Mouse (Mus musculus) forebrain, embryonic 16.5 days (tissue): Measurements from ENCODE around the gene Ints11. TPM values are rescaled to one million over a fixed set of nuclear protein-coding genes. Genes with fewer than 3 reads are reported as not detected.
A peak's percentile ranks its signal among the peaks of the same experiment; 100 is the strongest.

Source experiments
- ATAC-seq: fragments of 200-750 bp; cut with Nextera tagmentation; 2 replicates; pipeline ENCODE4 v1.8.0; 2017; ENCODE audit warnings: mild to moderate bottlenecking, moderate library complexity
- H3K27ac ChIP-seq: fragments of 300-500 bp; sonication (generic); 2 replicates; pipeline ENCODE4 v1.5.1; 2014; ENCODE audit warnings: low read length, control low read depth
- H3K27me3 ChIP-seq: fragments of 300-500 bp; sonication (generic); replicated peaks from 2 replicates; pipeline ENCODE4 v1.6.1; 2014; ENCODE audit warnings: low read length; ENCODE audit not compliant: control insufficient read depth, insufficient read depth
- H3K36me3 ChIP-seq: fragments of 300-500 bp; sonication (generic); 2 replicates; pipeline ENCODE4 v1.6.1; 2014; ENCODE audit not compliant: control insufficient read depth, insufficient read depth
- H3K4me1 ChIP-seq: fragments of 300-500 bp; sonication (generic); replicated peaks from 2 replicates; pipeline ENCODE4 v1.6.1; 2014; ENCODE audit warnings: low read length; ENCODE audit not compliant: control insufficient read depth, insufficient read depth
- H3K4me2 ChIP-seq: fragments of 300-500 bp; sonication (generic); 2 replicates; pipeline ENCODE4 v1.6.1; 2014; ENCODE audit warnings: mild to moderate bottlenecking, low read length, control low read depth
- H3K4me3 ChIP-seq: fragments of 300-500 bp; sonication (generic); replicated peaks from 2 replicates; pipeline ENCODE4 v1.5.1; 2014; ENCODE audit warnings: mild to moderate bottlenecking, low read length, control low read depth
- H3K9ac ChIP-seq: fragments of 300-500 bp; sonication (generic); replicated peaks from 2 replicates; pipeline ENCODE4 v1.6.1; 2014; ENCODE audit warnings: low read depth, low read length, control low read depth
- H3K9me3 ChIP-seq: fragments of 300-500 bp; sonication (generic); 2 replicates; pipeline ENCODE4 v1.6.1; 2016; ENCODE audit warnings: low read length; ENCODE audit not compliant: control insufficient read depth
- WGBS: fragments of 180-500 bp; shearing (Covaris S2); extraction: QIAGEN DNeasy Blood & Tissue Kit; methylation state at CpG from one replicate; pipeline ENCODE4 v1.1.7; 2014; 5-methylcytosine and 5-hydroxymethylcytosine counted together
- polyA plus RNA-seq: library from polyadenylated mRNA; unstranded; fragments of >200 nt; fragmentation: Nextera tagmentation; extraction: Ambion mirVana; gene quantifications from 2 replicates; pipeline ENCODE4 v1.2.1, GENCODE M21; 2015

Gene Ints11
- polyA plus RNA-seq, 1 experiment from 2014 or later = 100 TPM

DNA sequence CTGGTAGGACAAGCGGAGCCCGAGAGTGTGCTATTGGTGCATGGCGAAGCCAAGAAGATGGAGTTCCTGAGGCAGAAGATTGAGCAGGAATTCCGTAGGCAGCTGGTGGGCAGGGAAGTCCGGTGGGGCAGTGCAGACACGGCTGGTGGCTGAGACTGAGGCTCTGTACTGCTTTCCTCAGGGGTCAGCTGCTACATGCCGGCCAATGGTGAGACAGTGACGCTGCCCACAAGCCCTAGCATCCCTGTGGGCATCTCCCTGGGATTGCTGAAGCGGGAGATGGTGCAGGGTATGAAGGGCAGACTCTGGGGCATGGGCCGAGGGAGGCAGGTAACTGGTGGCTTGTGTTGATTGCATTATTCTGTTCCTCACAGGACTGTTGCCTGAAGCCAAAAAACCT, 18.3 kb downstream of the Ints11 start:
- Histone ChIP-seq H3K4me1 (peaks cover 16% of the 10 kb centered on the region), H3K9ac (no peak overlapping the region), H3K36me3 (peaks cover 23% of the 10 kb centered on the region), H3K27me3 (no peaks in the 10 kb centered on the region), H3K4me3 (no peak overlapping the region), H3K9me3 (no peaks in the 10 kb centered on the region), H3K27ac (no peak overlapping the region), H3K4me2 (no peak overlapping the region)
- WGBS = 90% methylated on average over 10 of the region's 10 CpGs
- no peak for ATAC-seq

GRCm38 (mm10) chr4:155888181-155888580, 18.8 kb downstream of the Ints11 start:
- Histone ChIP-seq H3K27ac (no peak overlapping the region), H3K9ac (no peak overlapping the region), H3K36me3 (peaks cover 23% of the 10 kb centered on the region), H3K27me3 (no peaks in the 10 kb centered on the region), H3K4me2 (no peak overlapping the region), H3K4me3 (no peak overlapping the region), H3K4me1 (peaks cover 21% of the 10 kb centered on the region), H3K9me3 (no peaks in the 10 kb centered on the region)
- 93% methylated on average over 9 of the region's 9 CpGs for WGBS
- ATAC-seq = no peak

GRCm38 (mm10) chr4:155889316-155889715, 20.0 kb downstream of the Ints11 start:
- H3K36me3 ChIP-seq = peaks cover 23% of the 10 kb centered on the region

GRCm38 (mm10) chr4:155891011-155891471, 21.7 kb downstream of the Ints11 start:
- ATAC-seq = no peak

More at GRCm38 (mm10) chr4:155889316-155889715, 20.0 kb downstream of the Ints11 start:
- WGBS = 85% methylated on average over 5 of the region's 5 CpGs
- H3K27ac ChIP-seq = no peak overlapping the region
- no peak overlapping the region for H3K9ac ChIP-seq
- no peak overlapping the region for H3K4me2 ChIP-seq
- no peaks in the 10 kb centered on the region for H3K27me3 ChIP-seq
- H3K4me3 ChIP-seq = no peak overlapping the region
- peaks cover 32% of the 10 kb centered on the region for H3K4me1 ChIP-seq
- no peak for ATAC-seq
- no peaks in the 10 kb centered on the region for H3K9me3 ChIP-seq

DNA sequence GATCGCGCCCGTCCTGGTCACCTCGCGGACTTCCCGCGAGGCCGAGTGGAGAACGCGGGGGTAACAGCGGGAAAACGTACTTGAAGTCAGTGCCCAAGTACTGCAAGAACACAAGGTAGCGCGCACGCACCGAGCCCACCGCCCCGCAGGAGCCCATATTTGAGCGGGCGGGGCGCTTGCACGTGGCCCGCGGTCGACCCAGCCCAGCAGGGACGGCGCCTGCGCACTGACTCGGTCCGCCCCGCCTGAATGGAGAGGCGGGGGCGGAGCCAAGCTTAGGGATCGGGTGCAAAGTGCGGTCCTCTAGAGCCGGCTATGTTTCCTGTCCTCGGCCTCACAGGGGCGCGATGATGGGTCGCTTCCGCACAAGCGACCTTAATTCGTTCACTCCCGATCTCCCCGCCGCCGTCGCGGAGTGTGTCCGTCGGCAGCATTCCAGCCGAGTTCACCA, 22.2 kb downstream of the Ints11 start, which contains the start of the genes Pusl1 and Acap3:
Pusl1 (minus strand) TSS at position 231 of the 451 bp plus-strand sequence.
Acap3 (plus strand) TSS at position 272 of the 451 bp plus-strand sequence.
- Histone ChIP-seq H3K9ac (peak within 1 kb of the TSS; percentile 97), H3K4me2 (peak within 1 kb of the TSS; percentile 98), H3K4me1 (peaks cover 48% of the 10 kb centered on the region), H3K27ac (peak within 1 kb of the TSS; percentile 100), H3K27me3 (no peaks in the 10 kb centered on the region), H3K36me3 (peaks cover 16% of the 10 kb centered on the region), H3K9me3 (no peaks in the 10 kb centered on the region), H3K4me3 (peak within 1 kb of the TSS; percentile 98)
- WGBS = under 1% methylated on average over 52 of the region's 52 CpGs
- peak; percentile 84 for ATAC-seq

More at GRCm38 (mm10) chr4:155891011-155891471, 21.7 kb downstream of the Ints11 start:
- Histone ChIP-seq H3K4me1 (peaks cover 48% of the 10 kb centered on the region), H3K9me3 (no peaks in the 10 kb centered on the region), H3K4me2 (peak overlapping the region; percentile 98), H3K27me3 (no peaks in the 10 kb centered on the region), H3K36me3 (peaks cover 13% of the 10 kb centered on the region), H3K4me3 (peak overlapping the region; percentile 98), H3K27ac (peak overlapping the region; percentile 35; the same call in 1 of the 2 replicates), H3K9ac (peak overlapping the region; percentile 83)
- WGBS = 0% methylated on average over 34 of the region's 34 CpGs

DNA sequence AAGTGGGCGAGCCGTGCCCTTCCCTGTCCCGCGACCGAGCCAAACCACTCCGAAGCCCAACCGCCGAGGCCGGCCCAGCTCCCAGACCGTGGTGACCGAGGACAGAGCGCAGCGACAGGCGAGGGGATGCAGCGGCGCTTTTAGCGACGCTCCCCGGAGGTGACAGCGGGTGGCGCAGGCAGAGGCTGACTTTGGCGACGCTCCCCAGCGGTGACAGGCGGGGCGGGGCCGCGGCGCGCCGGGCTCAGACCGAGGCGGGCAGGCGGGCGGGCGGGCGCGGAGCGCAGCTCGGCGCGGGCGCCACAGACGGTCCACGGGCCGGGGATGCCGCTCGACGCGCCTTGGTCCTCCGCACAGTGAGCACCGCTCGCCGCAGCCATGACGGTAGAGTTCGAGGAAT, 22.7 kb downstream of the Ints11 start:
- Histone ChIP-seq H3K27me3 (no peaks in the 10 kb centered on the region), H3K9ac (peak overlapping the region; percentile 97), H3K36me3 (peaks cover 20% of the 10 kb centered on the region), H3K9me3 (no peaks in the 10 kb centered on the region), H3K4me1 (peaks cover 48% of the 10 kb centered on the region), H3K4me2 (peak overlapping the region; percentile 98), H3K27ac (peak overlapping the region; percentile 100), H3K4me3 (peak overlapping the region; percentile 98)
- under 1% methylated on average over 56 of the region's 56 CpGs for WGBS
- ATAC-seq = peak; percentile 93

- WGBS = 5% methylated on average over 37 of the region's 37 CpGs
- Histone ChIP-seq H3K36me3 (peaks cover 16% of the 10 kb centered on the region), H3K27ac (peak overlapping the region; percentile 100), H3K4me3 (peak overlapping the region; percentile 98), H3K4me2 (peak overlapping the region; percentile 98), H3K9me3 (no peaks in the 10 kb centered on the region), H3K4me1 (peaks cover 48% of the 10 kb centered on the region), H3K9ac (peak overlapping the region; percentile 97), H3K27me3 (no peaks in the 10 kb centered on the region)
- peak; percentile 24 for ATAC-seq
Observed at GRCm38 (mm10) chr4:155892438-155893211, 23.3 kb downstream of the Ints11 start.

- Histone ChIP-seq H3K27ac (no peak overlapping the region), H3K9ac (peak overlapping the region; percentile 97), H3K4me3 (peak overlapping the region; percentile 98), H3K4me1 (peaks cover 48% of the 10 kb centered on the region), H3K36me3 (peaks cover 19% of the 10 kb centered on the region), H3K9me3 (no peaks in the 10 kb centered on the region), H3K27me3 (no peaks in the 10 kb centered on the region), H3K4me2 (peak overlapping the region; percentile 98)
- 64% methylated on average over 8 of the region's 8 CpGs for WGBS
- no peak for ATAC-seq
Observed at GRCm38 (mm10) chr4:155893212-155893690, 23.9 kb downstream of the Ints11 start.

DNA sequence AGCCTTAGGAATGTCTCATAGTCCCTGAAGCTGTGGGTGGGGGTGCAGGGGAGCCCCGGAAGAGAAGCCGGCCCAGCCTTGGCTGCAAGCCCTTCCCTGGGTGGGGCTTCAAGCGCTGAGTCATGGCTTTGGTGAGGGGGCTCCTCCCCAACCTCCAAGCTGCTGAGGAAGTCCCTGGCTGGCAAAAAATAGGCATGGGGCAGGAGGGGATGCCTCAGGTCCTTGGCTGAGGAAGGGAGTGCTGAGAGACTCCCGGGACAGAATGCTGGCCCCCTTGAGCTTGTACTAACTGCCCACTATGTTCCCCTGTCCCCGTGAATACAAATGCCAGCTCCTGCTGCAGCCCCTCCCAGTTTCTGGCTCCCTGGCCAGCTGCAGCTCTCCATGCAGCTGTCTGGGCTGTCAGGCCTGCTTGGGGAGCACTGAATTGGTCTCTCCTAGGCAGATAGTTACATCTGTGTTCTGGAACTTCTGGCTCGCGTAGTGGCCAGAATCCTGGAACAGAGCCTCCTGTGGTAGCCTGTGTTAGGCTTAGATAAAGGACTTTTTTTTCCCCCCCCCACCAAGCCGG, 25.1 kb downstream of the Ints11 start:
- Histone ChIP-seq H3K27ac (no peak overlapping the region; the same call in 1 of the 2 replicates), H3K4me3 (peak overlapping the region; percentile 98), H3K9me3 (no peaks in the 10 kb centered on the region), H3K4me1 (peaks cover 47% of the 10 kb centered on the region), H3K9ac (peak overlapping the region; percentile 9), H3K27me3 (no peaks in the 10 kb centered on the region), H3K4me2 (peak overlapping the region; percentile 98), H3K36me3 (peaks cover 21% of the 10 kb centered on the region)
- ATAC-seq = no peak
- 27% methylated on average over 8 of the region's 8 CpGs for whole genome bisulfite sequencing
